Mouse (Mus musculus): Measurements from ENCODE around the gene Ecel1.

Ecel1 gene

GRCm38 (mm10) chr1:87170458-87170857 is 14.1 kb upstream of the Ecel1 start:
- no peak for DNase-seq (ENCODE audit: low read depth)

GRCm38 (mm10) chr1:87164796-87165184 is 8.5 kb upstream of the Ecel1 start:
- DNase-seq (ENCODE audit: low read depth) = no peak

- no peak for DNase-seq (ENCODE audit: low read depth)
Observed at GRCm38 (mm10) chr1:87164164-87164795, 8.0 kb upstream of the Ecel1 start.

- DNase-seq (ENCODE audit: low read depth) = peak; percentile 57
Observed at GRCm38 (mm10) chr1:87159396-87159795, 3.1 kb upstream of the Ecel1 start.

- DNase-seq (ENCODE audit: low read depth) = no peak
Observed at GRCm38 (mm10) chr1:87155531-87156198, 656 bp downstream of the Ecel1 start.

GRCm38 (mm10) chr1:87154501-87155120 is 1.7 kb downstream of the Ecel1 start:
- DNase-seq (ENCODE audit: low read depth) = no peak

GRCm38 (mm10) chr1:87153776-87154500 is 2.4 kb downstream of the Ecel1 start:
- no peak for DNase-seq (ENCODE audit: low read depth)

- DNase-seq (ENCODE audit: low read depth) = no peak
Observed at GRCm38 (mm10) chr1:87151286-87151685, 5.0 kb downstream of the Ecel1 start.

GRCm38 (mm10) chr1:87149422-87149821 is 6.9 kb downstream of the Ecel1 start:
- DNase-seq (ENCODE audit: low read depth) = no peak

GRCm38 (mm10) chr1:87143141-87143540 is 13.2 kb downstream of the Ecel1 start:
- no peak for DNase-seq (ENCODE audit: low read depth)

GRCm38 (mm10) chr1:87142456-87142855 is 13.9 kb downstream of the Ecel1 start:
- DNase-seq (ENCODE audit: low read depth) = no peak

- no peak for DNase-seq (ENCODE audit: low read depth)
Observed at GRCm38 (mm10) chr1:87141550-87141949, 14.8 kb downstream of the Ecel1 start.

- no peak for DNase-seq (ENCODE audit: low read depth)
Observed at GRCm38 (mm10) chr1:87131803-87132202, 24.5 kb downstream of the Ecel1 start.

- no peak for DNase-seq (ENCODE audit: low read depth)
Observed at GRCm38 (mm10) chr1:87127206-87128030, 28.9 kb downstream of the Ecel1 start.

GRCm38 (mm10) chr1:87124673-87125072 is 31.6 kb downstream of the Ecel1 start, which contains the start of gene Akp3:
Gene Akp3, plus strand, starts transcription at chr1:87124973.
- no peak for DNase-seq (ENCODE audit: low read depth)

- no peak for DNase-seq (ENCODE audit: low read depth)
Observed at GRCm38 (mm10) chr1:87114784-87115183, 41.5 kb downstream of the Ecel1 start.

GRCm38 (mm10) chr1:87111719-87112354 is 44.5 kb downstream of the Ecel1 start:
- DNase-seq (ENCODE audit: low read depth) = peak; percentile 72

- no peak for DNase-seq (ENCODE audit: low read depth)
Observed at GRCm38 (mm10) chr1:87108564-87108963, 47.8 kb downstream of the Ecel1 start.

- no peak for DNase-seq (ENCODE audit: low read depth)
Observed at GRCm38 (mm10) chr1:87106536-87106935, 49.8 kb downstream of the Ecel1 start.

GRCm38 (mm10) chr1:87103936-87104335 is 52.4 kb downstream of the Ecel1 start:
- DNase-seq (ENCODE audit: low read depth) = peak; percentile 26

GRCm38 (mm10) chr1:87102114-87102513 is 54.2 kb downstream of the Ecel1 start:
- no peak for DNase-seq (ENCODE audit: low read depth)
